Mouse (Mus musculus): ENCODE measurements at regions not wholly inside any gene's neighbourhood (a gene's known extent, or its start where the extent isn't known, plus 50 kb on each side); places are given as distances from the start of the nearest gene placed in this dataset.
"Not testable (repeated sequence)": the region's sequence is repeated elsewhere in the genome, so short reads cannot be mapped to it uniquely, and the experiment has no call there.

- not testable (repeated sequence) for TF ChIP-seq POLR2A (IDR thresholded peaks at IDR 0.05; ENCODE audit: low read depth, low read length); CTCF (IDR thresholded peaks at IDR 0.05; ENCODE audit: extremely low read depth, insufficient read depth, insufficient read length, insufficient replicate concordance)
Measured at GRCm38 (mm10) chrX:94812760-94813159, 88.4 kb downstream of the Zxdb start.

Measured in spleen, adult 2 months (tissue).